Mouse (Mus musculus) telencephalon, adult 2 months (tissue): ENCODE data around the gene Cd320.
"Not testable (repeated sequence)": the region's sequence is repeated elsewhere in the genome, so short reads cannot be mapped to it uniquely, and the experiment has no call there.

Source experiments
- DNase-seq: peaks from one replicate; pipeline ENCODE4 v3.0.0-alpha.2; 2011; ENCODE audit warnings: low read depth, low spot score

Gene Cd320

DNA sequence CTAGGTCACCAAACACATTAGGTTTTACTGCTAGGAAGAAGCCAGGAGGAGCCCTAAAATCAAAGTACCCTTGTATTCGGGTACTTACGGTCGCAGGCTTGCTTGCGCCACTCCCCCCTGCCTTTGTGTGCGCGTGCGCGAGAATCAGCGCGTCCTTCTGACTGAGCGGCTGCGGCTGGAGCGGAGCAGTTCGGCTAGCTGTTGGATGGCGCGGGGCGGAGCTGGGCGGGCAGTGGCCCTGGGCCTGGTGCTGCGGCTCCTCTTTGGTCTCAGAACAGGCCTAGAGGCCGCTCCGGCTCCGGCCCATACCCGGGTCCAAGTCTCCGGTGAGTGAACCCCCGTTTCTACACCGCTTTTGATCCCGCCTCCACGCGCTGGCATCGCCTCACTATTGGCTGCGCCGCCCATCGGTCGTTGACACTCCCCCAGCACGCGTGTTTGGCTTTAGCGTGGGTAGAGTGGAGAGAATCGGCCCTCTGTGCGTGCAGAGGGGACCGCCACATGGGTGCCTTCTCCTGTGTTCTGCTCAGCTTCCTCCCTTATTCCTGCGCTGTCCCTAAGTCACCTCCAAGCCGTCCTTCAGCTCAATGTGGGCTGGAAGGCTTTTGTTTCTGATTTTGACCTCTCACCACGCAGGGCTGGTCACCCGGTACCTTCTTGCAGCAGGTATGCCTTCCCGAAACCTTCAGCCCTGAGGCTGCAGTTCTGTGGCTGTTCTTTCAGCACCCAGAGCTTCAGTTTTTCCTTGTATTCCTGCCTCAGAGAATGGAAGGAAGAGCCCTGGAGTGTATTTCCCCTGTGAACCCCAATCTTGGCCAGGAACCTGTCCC lies at the start of gene Cd320:
Gene Cd320, plus strand, starts transcription at position 126 of the 830 bp plus-strand sequence.
- DNase-seq: peak; percentile 91

DNA sequence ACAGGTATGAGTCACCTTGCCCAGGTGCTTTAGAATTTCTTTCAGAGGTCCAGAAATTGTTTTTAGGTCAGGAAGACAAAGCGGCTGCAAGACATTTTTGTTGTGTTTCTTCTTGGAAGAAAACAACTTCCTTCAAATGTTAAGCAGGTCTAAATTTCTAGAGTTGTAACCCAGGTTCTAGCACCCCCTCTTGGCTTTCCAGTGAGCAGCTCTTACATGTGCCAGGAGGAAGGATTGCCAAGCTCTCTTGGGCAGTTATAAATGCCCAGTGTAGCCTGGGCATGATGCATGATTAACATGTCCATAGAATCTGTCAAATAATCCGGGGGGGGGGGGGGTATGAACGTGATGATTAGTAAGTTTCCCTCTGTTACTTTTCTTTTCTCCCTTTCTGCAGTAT lies 44.6 kb upstream of the Cd320 start:
- no peak for DNase-seq

DNA sequence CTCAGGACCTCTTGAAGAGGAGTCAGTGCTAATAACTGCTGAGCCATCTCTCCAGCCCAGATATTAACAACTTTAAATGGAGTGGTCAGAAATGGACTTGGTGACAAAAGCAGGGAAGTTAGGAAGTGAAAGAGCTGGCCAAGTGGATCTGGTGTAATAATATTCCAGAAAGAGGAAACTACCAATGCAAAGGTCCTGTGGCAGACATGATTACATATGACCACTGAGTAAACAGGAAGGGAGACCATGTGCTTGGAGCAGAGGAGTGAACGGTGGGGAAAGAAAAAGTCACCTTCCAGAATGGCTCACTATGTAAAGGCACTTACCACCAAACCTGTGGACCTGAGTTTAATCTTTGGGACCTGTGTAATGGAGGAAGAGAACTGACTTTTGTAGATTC lies 43.6 kb upstream of the Cd320 start:
- no peak for DNase-seq

DNA sequence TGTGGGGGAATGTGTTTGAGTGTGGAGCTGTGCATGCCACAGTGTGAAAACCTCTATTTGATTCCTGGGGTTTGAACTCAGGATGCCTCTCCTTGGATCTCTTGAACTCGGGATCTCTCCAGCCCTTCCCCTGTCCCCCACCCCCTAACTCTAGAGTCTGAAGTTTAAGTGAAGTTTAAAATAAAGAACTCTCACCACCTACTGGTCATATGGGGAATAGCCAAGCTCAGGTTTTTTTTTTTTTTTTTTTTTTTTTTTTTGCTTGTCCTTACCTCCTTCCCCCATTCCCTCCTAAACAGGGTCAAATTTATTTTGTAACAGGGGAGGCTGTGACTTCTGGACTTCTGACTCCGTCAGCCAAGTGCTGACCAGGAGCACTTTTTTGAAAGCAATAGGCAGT lies 40.7 kb upstream of the Cd320 start:
- no peak for DNase-seq

DNA sequence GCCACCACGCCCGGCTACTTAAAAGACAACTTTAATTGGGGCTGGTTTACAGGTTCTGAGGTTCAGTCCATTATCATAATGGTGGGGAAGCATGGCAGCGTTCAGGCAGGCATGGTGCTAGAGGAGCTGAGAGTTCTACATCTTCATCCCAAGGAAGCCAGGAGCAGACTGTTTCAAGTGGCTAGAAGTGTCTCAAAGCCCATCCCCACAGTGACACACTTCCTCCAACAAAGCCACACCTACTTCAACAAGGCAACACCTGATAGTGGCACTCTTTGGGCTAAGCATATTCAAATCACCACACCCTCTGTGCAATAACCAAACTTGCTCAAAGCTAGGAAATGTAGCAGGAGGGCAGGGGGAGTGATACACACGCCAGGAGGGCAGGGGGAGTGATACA lies 38.7 kb upstream of the Cd320 start:
- no peak for DNase-seq

DNA sequence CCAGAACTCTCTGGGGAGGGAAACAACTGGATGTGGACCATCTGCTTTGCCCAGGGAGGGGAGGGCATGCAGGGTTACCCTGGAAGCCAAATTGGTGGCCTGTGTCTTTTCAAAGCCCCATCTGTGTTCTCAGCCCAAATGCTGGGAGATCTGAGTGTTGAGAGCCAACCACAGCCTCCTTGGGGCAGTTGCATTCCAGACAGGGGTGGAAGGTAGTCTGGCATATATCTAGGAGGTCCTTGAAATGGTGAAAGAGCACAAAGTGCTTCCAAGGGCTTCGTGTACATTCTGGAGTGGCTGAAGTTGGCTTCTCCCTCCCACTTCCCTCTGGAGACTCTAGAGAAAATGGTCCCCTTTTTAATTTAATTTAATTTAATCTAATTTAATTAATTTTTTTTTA lies 38.1 kb upstream of the Cd320 start:
- no peak for DNase-seq

DNA sequence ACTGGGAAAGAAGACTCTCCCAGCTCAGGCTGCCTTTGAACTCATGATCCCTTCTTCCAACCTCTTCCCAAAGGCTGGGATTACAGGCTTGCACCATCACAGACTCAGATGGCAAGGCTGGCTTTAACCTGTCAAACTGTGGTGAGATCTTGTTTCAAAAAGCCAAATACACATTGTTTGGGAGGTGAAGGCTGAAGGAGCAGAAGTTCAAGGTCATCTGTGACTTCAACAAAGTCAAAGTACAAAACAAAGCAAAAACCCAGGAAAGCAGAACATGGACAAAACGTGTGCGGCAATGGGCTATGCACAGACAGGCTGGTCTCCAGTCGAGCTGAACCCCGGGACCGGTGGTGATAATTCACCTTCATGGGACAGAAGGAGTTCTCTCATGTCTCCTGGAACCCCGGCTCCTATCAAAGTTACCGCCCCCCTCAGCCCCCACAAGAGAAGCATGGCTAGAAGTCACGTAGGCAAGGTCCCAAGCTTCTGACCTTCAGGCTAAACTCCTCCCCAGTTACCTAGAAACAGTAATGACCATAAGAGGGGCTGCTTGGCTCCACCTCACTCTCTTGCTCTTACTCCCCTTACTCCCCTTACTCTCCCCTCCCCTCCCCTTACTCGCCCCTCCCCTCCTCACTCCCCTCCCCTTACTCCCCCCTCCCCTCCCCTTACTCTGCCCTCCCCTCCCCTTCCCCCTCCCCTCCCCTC lies 35.6 kb upstream of the Cd320 start:
- no peak for DNase-seq

DNA sequence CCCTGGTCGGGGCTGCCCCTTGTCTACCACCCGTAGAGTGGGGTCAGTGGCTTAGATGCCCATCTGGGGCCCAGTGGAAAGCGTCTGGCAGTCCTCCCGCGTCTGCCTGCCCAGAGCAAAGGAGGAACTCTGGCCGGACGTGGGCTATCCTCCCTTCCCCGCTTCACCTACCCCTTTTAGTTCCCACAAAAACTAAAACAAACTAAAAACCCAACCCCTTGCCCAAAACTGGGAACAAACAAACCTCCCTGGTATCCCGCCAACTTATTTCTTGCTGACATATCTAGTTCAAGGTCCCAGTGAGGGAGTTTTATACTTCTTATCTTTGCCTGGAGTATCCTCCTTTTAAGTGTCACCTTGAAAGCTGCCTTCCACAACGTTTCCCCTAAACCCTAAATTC lies 34.7 kb upstream of the Cd320 start:
- no peak for DNase-seq

DNA sequence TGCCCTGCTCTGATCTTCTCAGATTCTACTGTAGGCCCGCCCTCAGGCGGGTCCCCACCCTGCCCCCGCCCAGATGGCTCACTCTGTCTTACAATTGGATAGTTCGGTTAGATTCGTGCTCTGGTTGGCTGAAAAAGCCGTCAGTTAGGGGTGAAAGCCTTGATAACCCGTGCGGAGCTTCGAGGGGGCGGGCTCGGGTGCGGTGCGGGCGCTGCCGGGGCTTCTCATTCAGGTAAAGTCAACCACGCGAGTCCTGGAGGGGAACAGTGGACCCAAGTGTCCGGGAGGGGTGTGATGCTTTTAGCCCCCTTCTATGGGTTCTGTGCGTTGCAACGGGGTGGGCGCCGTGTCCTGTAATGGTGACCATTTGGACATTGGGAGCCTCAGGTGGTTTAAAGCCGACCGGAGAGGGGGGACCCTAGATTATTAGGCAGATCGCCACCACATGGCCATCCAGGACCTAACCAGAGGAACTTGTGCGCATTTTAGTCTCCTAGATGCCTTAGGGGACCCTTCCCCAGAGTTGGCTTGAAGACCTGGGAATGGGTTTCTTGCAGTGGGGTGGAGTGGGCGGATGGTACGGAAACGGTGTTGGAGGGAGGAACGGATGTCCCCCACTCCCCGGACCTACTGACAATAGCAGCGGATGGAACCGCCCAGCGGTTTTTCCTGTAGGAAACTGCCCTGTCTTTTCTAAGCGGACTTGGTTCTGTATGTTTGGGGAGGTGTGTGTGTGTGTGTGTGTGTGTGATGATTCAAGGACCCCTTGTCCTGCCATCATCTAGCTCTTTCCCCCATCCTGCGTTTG lies 32.4 kb upstream of the Cd320 start, which contains the start of gene Kank3:
Gene Kank3, plus strand, starts transcription at position 186 of the 808 bp plus-strand sequence.
- DNase-seq: peak; percentile 95

DNA sequence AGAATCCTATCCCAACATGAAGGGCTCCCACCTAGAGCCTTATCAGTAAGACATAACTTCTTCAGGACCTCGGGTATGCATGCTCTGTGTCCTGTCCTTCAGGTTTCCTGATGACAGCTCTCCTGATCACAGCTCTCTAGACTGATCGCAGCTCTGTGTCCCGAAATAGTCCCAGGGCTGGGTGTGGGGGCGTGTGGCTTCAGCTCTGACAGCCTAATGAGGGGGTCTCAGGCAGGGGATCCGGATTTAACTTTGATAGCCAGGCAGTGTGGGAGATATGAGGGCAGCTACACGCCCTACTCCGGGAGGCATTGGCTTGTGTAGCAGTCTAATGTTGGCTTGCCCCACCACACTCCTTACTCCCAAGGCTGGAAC lies 31.8 kb upstream of the Cd320 start:
- no peak for DNase-seq

DNA sequence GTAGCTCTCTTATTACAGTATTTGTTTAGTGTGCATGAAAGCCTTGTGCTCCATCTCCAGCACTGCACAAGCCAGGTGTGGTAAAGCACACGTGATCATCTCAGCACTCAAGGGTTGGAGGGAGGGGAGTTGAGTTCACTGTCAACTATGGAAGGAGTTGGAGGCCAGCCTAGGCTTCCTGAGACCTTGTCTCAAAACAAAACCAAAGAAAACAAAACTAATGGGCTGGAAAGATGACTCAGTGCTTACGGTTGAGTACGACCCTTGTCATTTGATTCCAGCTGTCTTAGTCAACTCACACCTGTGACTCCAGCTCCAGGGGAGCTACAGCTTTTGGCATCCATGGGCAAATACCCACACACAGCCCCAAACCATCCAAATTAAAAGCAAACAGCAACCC lies 30.4 kb upstream of the Cd320 start:
- no peak for DNase-seq

DNA sequence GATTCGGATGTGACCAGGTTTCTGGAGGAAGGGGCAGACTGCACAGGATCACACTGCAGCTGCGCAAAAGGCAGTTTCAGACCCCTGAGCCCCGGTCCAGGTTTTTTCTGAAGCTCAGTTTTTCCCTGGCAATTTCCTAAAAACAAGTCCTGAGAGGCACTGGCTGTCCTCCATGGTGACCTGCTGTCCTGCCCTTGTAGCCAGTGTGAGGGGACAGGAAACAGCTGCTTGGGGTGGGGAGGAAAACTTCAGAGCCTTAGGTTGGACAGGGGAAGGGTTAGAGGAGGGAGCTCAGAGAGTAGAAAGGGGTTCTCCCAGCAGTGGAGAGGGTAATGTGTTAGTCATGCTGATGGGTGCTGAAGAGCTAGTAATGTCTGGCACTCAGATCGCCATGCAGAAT lies 29.9 kb upstream of the Cd320 start:
- DNase-seq: no peak

DNA sequence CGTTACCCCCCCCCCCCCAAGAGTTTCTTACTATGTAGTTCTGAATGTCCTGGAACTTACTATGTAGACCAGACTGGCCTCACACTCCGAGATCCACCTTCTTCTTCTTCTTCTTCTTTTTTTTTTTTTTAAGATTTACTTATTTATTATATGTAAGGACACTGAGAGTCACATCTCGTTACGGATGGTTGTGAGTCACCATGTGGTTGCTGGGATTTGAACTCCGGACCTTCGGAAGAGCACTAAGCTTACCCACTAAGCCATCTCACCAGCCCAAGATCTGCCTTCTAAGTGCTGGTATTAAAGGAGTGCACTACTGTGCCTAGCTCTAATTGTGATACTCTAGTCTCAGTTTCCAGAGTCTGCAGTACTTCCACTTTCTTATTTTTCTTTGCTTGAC lies 27.5 kb upstream of the Cd320 start:
- DNase-seq: no peak

DNA sequence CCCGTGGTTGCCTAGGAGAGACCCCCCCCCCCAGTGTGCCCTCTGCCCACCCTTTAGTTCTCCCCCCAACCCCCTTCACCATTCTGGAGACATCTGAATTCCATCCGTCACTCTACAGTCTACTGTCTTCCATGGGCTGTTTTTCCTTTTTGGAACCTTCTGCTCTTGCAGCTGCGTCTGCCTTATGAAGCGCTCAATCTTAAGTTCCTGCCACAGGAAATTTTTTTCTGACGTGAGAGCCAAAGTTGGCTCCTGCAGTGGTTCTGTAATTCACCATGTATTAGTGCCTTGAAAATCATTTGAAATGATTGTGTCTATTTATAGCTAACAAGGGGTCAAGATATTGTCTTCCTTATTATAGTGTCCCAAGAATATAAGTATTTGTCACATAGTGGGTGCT lies 26.3 kb upstream of the Cd320 start:
- no peak for DNase-seq

DNA sequence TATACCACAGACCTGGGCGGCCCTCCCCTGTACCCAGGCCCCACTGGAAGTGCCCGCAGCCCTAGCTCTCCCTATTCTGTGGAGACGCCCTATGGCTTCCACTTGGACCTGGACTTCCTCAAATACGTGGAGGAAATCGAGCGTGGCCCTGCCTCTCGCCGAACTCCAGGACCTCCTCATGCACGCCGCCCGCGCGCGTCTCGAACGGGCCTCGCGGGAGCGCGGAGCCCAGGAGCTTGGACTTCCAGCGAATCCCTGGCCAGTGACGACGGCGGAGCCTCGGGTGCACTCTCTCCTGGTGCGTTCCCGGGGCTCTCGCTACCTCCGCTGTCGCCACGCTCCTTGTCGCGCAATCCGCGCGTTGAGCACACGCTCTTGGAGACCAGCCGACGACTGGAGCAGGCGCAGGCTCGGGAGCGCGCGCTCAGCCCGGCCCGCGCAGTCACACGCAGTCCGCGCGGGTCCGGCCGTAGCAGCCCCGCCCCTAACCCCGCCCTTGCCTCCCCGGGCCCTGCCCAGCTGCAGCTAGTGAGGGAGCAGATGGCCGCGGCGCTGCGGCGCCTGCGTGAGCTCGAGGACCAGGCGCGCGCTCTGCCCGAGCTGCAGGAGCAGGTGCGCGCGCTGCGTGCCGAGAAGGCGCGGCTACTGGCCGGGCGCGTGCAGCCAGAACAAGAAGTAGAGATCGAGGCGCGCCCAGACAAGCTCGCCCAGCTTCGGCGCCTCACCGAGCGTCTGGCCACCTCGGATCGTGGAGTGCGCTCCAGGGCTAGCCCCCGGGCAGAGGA lies 25.5 kb upstream of the Cd320 start:
- DNase-seq: peak; percentile 95

DNA sequence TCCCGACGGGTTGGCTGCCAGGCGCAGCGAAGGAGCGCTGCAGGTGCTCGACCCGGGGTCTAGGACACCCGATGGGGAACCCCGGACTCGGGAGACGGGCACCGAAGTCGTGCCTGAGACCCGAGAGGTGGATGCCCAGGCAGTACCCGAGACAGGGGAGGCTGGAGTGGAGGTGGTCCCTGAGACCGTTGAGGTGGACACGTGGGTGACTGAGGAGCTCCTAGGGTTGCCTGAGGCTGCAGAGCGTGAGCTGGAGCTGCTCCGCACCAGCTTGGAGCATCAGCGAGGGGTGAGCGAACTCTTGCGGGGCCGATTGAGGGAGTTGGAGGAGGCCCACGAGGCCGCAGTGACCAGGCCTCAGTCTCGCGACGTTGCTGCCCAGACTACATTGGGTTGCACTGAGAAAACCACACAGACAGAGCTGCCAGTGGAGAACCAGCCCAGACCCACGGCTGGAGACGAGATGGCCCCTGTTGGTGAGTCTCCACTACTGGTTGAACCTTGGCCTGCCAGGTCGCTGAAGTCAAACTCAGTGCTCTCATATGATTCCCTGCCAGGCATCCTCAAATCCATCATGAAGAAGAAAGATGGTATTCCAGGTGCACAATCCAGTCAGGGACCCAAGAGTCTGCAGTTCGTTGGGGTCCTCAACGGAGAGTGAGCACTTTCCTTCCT lies 24.8 kb upstream of the Cd320 start:
- DNase-seq: no peak

DNA sequence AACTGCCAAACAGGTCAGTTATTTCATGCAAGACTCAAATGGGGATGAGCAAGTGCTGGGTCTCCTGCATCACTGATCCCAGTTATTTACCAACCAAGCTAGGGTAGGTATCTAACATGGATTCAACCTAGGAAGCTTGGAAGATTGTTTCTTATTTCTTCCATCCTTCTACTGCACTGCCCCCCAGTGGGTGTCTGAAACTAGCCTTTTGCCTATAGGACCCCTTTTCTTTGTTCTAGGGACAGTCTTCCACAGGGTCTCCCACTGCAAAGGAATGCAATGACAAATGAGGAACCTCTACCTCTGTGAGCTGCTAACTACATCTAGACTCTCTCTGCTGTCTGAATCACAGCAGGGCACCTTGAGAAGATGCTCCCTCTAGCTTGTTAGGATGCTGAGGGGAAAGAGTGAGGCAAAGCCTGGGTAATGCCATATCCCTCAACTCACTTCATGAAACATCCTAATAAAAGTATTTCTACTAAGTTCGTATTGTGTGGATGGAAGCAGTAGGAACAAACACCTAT lies 20.4 kb upstream of the Cd320 start:
- DNase-seq: no peak

DNA sequence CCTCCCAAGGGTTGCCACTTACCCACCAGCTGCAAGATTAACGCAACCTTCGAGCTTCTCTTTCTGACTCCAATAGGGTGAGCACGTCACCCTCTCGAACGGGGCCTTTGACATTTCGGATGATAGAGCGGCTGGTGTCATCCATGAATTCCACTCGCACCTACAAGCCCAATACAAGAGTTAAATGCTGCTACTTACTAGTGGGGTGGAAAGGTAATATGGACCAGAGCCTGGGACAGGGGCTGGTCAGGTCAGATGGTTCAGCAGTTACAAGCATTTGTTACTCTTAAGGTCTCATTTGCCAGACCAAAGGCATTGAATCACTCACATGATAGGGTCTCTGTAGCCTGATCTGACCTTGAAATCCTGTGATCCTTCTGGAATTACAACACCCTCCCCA lies 19.7 kb upstream of the Cd320 start:
- not testable (repeated sequence) for DNase-seq

DNA sequence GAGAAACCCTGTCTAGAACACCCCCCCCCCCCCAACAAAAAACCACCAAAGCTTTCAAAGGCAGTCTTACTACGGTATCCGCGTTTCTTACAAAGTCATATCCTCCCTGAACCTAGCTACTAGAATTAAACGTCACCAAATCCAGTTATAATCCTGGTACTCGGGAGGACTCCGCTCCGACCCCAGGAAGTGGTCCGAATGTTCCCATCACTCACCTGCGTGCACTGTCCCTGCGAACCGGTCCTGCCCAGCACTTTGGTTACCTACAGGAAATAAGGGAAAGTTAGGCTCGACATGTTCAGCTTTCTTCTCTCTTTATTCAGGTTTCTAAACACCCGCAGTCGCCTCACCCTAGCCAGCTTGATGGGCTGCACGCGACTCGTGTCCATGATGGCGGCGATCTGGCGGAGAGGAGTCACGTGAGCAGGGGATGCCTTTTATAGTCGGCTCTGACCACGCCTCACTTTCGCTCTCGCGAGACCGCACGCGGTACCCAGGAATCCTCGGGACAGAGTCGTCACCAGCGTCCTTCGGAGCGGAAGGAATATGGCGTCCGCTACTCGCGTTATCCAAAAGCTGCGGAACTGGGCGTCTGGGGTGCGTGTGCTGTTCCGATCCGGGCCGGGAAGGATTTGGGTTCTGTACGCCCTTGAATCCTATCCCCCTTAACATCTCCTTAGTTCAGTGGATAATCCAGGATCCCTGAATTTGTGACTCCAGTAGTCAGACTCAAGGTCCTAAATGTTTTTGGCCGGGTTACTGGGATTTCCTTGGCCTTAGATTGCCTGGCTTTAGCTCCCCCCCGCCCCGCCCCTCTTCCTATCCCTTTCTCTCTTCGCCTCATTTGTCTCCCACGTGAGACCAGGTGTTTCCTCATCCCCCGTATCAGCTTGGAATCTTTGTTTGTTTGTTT lies 18.6 kb upstream of the Cd320 start, which contains the start of the genes Rps28 and Ndufa7:
Gene Rps28, minus strand, starts transcription at position 479 of the 913 bp plus-strand sequence.
Gene Ndufa7, plus strand, starts transcription at position 489 of the 913 bp plus-strand sequence.
- DNase-seq: peak; percentile 92

DNA sequence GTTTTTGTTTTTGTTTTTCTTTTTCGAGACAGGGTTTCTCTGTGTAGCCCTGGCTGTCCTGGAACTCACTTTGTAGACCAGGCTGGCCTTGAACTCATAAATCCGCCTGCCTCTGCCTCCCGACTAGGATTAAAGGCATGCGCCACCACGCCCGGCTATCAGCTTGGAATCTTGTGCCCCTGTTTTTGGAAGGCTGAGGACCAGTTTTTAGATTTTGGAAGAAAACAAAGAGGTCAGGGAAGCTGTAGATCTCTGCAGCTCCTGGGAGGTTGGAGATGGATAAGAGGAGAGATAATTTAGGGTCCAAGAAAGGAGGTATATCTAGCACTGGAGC lies 17.9 kb upstream of the Cd320 start:
- DNase-seq: not testable (repeated sequence)
